15 mouse cellular contexts compared by ENCODE assay signal in genomic region chr7:63957872-63958640, GRCm38 (mm10). TPM values are rescaled to one million over a fixed set of nuclear protein-coding genes. Genes with fewer than 3 reads are reported as not detected.
DNase-seq lines count a peak whose midpoint lies in the region; ATAC-seq and TF ChIP-seq lines count a peak whose summit lies in the region.
"Had no signal": no experiment of that assay in that cellular context is flagged by ENCODE, and none has a peak within 500 bp of the region (broad histone marks: within the 10 kb centered on the region; RNA-seq: fewer than 3 reads in every experiment).

No protein-coding gene starts in this region.

- no peak for TF ChIP-seq CTCF in left cerebral cortex, adult 2 months (IDR thresholded peaks at IDR 0.05)
- no peak for TF ChIP-seq CTCF in liver, postnatal 0 days (IDR thresholded peaks at IDR 0.05; ENCODE audit: low read depth)

- H3K9ac ChIP-seq in forebrain, embryonic 13.5 days = peak overlapping the region; percentile 52
- no peak overlapping the region for H3K9ac ChIP-seq in liver, postnatal 0 days (replicated peaks)
- H3K9ac ChIP-seq: embryonic facial prominence, embryonic 13.5 days; limb, embryonic 15.5 days had no signal

- no peaks in the 10 kb centered on the region for H3K27me3 ChIP-seq in forebrain, embryonic 13.5 days
- H3K27me3 ChIP-seq in liver, postnatal 0 days (ENCODE audit: insufficient read depth, low read length) = no peaks in the 10 kb centered on the region
- H3K27me3 ChIP-seq: embryonic facial prominence, embryonic 13.5 days; limb, embryonic 15.5 days had no signal

- H3K4me3 ChIP-seq in left cerebral cortex, adult 2 months = no peak overlapping the region
- H3K4me3 ChIP-seq in forebrain, embryonic 13.5 days = no peak overlapping the region
- no peak overlapping the region for H3K4me3 ChIP-seq in liver, postnatal 0 days (ENCODE audit: low read depth, low read length)
- H3K4me3 ChIP-seq: embryonic facial prominence, embryonic 13.5 days; heart, adult 2 months; limb, embryonic 15.5 days; megakaryocyte, embryonic 14.5 days had no signal

- no peak for TF ChIP-seq EP300 in liver, postnatal 0 days (IDR thresholded peaks at IDR 0.05; ENCODE audit: low read depth)

- peaks cover 36% of the 10 kb centered on the region for H3K4me1 ChIP-seq in forebrain, embryonic 13.5 days
- H3K4me1 ChIP-seq in liver, postnatal 0 days (ENCODE audit: insufficient read depth) = peaks cover 25% of the 10 kb centered on the region

- WGBS in forebrain, embryonic 13.5 days = 45% methylated on average over 12 of the region's 12 CpGs
- WGBS in liver, postnatal 0 days (ENCODE audit: insufficient replicate concordance) = 87% methylated on average over 12 of the region's 12 CpGs

- intact Hi-C loops in left cerebral cortex, adult 2 months (cut with DNase I) = no loop called here
- intact Hi-C loops in left cerebral cortex, postnatal 36 days (cut with DNase I) = no loop called here

- DNase-seq in left cerebral cortex, adult 2 months (ENCODE audit: extremely low spot score in 1 of 2, low spot score in 2 of 2) = peak in 1 of 2 experiments; percentile 32
- no peak for DNase-seq in left cerebral cortex, postnatal 36 days (ENCODE audit: low spot score in 2 of 2)
- DNase-seq in layer of hippocampus, adult 8-10 months (ENCODE audit: low spot score in 2 of 2) = peak; percentile 50 to 56
- peak; percentile 46 to 50 for DNase-seq in right cerebral cortex, adult 2 months (ENCODE audit: low spot score in 2 of 2)
- no peak for DNase-seq in liver, postnatal 0 days
- no peak for DNase-seq in adrenal gland, postnatal 4 days (ENCODE audit: low spot score in 2 of 2)
- no peak for DNase-seq in adrenal gland, postnatal 10 days
- DNase-seq: heart, adult 2 months; kidney, adult 2 months had no signal

- no peaks in the 10 kb centered on the region for H3K36me3 ChIP-seq in forebrain, embryonic 13.5 days (ENCODE audit: poor library complexity, severe bottlenecking)
- H3K36me3 ChIP-seq in liver, postnatal 0 days (replicated peaks; ENCODE audit: insufficient read depth, low read length) = no peaks in the 10 kb centered on the region
- H3K36me3 ChIP-seq: embryonic facial prominence, embryonic 13.5 days; limb, embryonic 15.5 days had no signal

- peak; percentile 62 for ATAC-seq in forebrain, embryonic 13.5 days
- ATAC-seq in liver, postnatal 0 days = no peak

- H3K27ac ChIP-seq in left cerebral cortex, adult 2 months = peak overlapping the region; percentile 74
- H3K27ac ChIP-seq in forebrain, embryonic 13.5 days = peak overlapping the region; percentile 98
- no peak overlapping the region for H3K27ac ChIP-seq in liver, postnatal 0 days (ENCODE audit: low read depth)
- H3K27ac ChIP-seq: embryonic facial prominence, embryonic 13.5 days; heart, adult 2 months; limb, embryonic 15.5 days had no signal

- H3K9me3 ChIP-seq in forebrain, embryonic 13.5 days (replicated peaks) = no peaks in the 10 kb centered on the region
- no peaks in the 10 kb centered on the region for H3K9me3 ChIP-seq in liver, postnatal 0 days (ENCODE audit: low read length)
- H3K9me3 ChIP-seq: embryonic facial prominence, embryonic 13.5 days; limb, embryonic 15.5 days; megakaryocyte, embryonic 14.5 days had no signal

- peak overlapping the region; percentile 41 for H3K4me2 ChIP-seq in forebrain, embryonic 13.5 days
- H3K4me2 ChIP-seq in liver, postnatal 0 days (ENCODE audit: low read depth, low read length) = no peak overlapping the region
- H3K4me2 ChIP-seq: embryonic facial prominence, embryonic 13.5 days; limb, embryonic 15.5 days had no signal

RNA-seq across cellular contexts. Expression of gene Klf13, which starts 19.3 kb away (rescaled TPM):
- total RNA-seq in left cerebral cortex, adult 2 months (2021) = 100 to 1,000 TPM; 179 to 199 TPM
- 100 to 1,000 TPM; 168 to 175 TPM for total RNA-seq in left cerebral cortex, postnatal 36 days (2021)
- 30.4 and 33.5 TPM in 2 replicates for polyA plus RNA-seq in forebrain, embryonic 13.5 days (2015; fragmentation: Nextera tagmentation; extraction: Ambion mirVana)
- 100 to 1,000 TPM; 169 to 188 (median 176) TPM for total RNA-seq in layer of hippocampus, adult 8-10 months (2022)
- 25.5 and 25.7 TPM in 2 replicates for polyA plus RNA-seq in liver, postnatal 0 days (2015; fragmentation: Nextera tagmentation; extraction: Ambion mirVana)
- 10 to 100 TPM; 70.9 to 77.5 TPM for total RNA-seq in adrenal gland, postnatal 4 days (2021)
- total RNA-seq in adrenal gland, postnatal 10 days (2021) = 10 to 100 TPM; 65.9 to 80.6 TPM

RNA-seq across cellular contexts. Expression of gene E030018B13Rik, which starts 41.4 kb away (rescaled TPM):
- not detected for total RNA-seq in left cerebral cortex, adult 2 months (2021)
- not detected for total RNA-seq in left cerebral cortex, postnatal 36 days (2021)
- 0.22 TPM in 1 of 2 replicates, not detected in the other for polyA plus RNA-seq in forebrain, embryonic 13.5 days (2015; fragmentation: Nextera tagmentation; extraction: Ambion mirVana)
- total RNA-seq in layer of hippocampus, adult 8-10 months (2022) = not detected
- 0.14 TPM in 1 of 2 replicates, not detected in the other for polyA plus RNA-seq in liver, postnatal 0 days (2015; fragmentation: Nextera tagmentation; extraction: Ambion mirVana)
- total RNA-seq in adrenal gland, postnatal 4 days (2021) = not detected
- total RNA-seq in adrenal gland, postnatal 10 days (2021) = not detected
- total RNA-seq: adrenal gland, adult 18-20 months; heart, adult 2 months had no signal
- polyA plus RNA-seq: embryonic facial prominence, embryonic 13.5 days; heart, adult 2 months; kidney, adult 2 months; limb, embryonic 15.5 days; spleen, adult 2 months had no signal

Comparison
In these comparisons a context has a peak if more than half of its experiments do, and no peak if none do; other contexts are left out.
1. DNase-seq: peak in layer of hippocampus, adult 8-10 months (2 of 2) and right cerebral cortex, adult 2 months (2 of 2); none in left cerebral cortex, postnatal 36 days (0 of 2), liver, postnatal 0 days (single experiment), adrenal gland, postnatal 4 days (0 of 2) and adrenal gland, postnatal 10 days (single experiment).